Mouse (Mus musculus) cerebellum, adult 11 months (tissue): ENCODE results near the gene Olfr1335.
"Not testable (repeated sequence)": the region's sequence is repeated elsewhere in the genome, so short reads cannot be mapped to it uniquely, and the experiment has no call there.

ENCODE experiments used
- DNase-seq: peaks from one replicate; pipeline ENCODE4 v3.0.0; 2022

The Olfr1335 gene

GRCm38 (mm10) chr4:118809844-118810243, at the start of gene Olfr1335:
Gene Olfr1335 (minus strand): TSS chr4:118809944.
- DNase-seq: no peak

GRCm38 (mm10) chr4:118836179-118836578, 26.4 kb upstream of the Olfr1335 start, which contains the start of gene Olfr1333:
Gene Olfr1333 (minus strand): TSS chr4:118836279.
- no peak for DNase-seq

- DNase-seq: no peak
Observed at GRCm38 (mm10) chr4:118818921-118819320, 9.2 kb upstream of the Olfr1335 start.

- not testable (repeated sequence) for DNase-seq
Observed at GRCm38 (mm10) chr4:118792796-118793195, 16.9 kb downstream of the Olfr1335 start.

- DNase-seq: no peak
Observed at GRCm38 (mm10) chr4:118782486-118782885, 27.3 kb downstream of the Olfr1335 start, which contains the start of gene Olfr1337. Gene Olfr1337 (minus strand): TSS chr4:118782586.
